Mouse (Mus musculus): Measurements from ENCODE around the gene Spats2. TPM values are rescaled to one million over a fixed set of nuclear protein-coding genes. Genes with fewer than 3 reads are reported as not detected.

Gene Spats2
- polyA plus RNA-seq, 1 experiment = 39.1 TPM

GRCm38 (mm10) chr15:99198761-99199160 is 73.0 kb downstream of the Spats2 start:
- Histone ChIP-seq H3K4me3 (no peak overlapping the region), H3K27me3 (ENCODE audit: control insufficient read depth, insufficient read depth, insufficient read length) (no peaks in the 10 kb centered on the region), H3K79me2 (ENCODE audit: control insufficient read depth, insufficient read depth) (no peaks in the 10 kb centered on the region), H3K4me2 (ENCODE audit: low read depth) (no peak overlapping the region), H3K36me3 (ENCODE audit: control insufficient read depth, insufficient read depth) (peaks cover 43% of the 10 kb centered on the region), H3ac (ENCODE audit: control insufficient read depth, insufficient read length) (no peak overlapping the region)
- TF ChIP-seq TCF3 (IDR thresholded peaks at IDR 0.05; ENCODE audit: insufficient read length, low read depth) (no peak), MYOD1 (IDR thresholded peaks at IDR 0.05; ENCODE audit: control insufficient read depth in 1 of 3, insufficient read length in 2 of 3, low read depth in 2 of 3) (no peak), TCF12 (IDR thresholded peaks at IDR 0.05; ENCODE audit: insufficient read depth, poor library complexity, severe bottlenecking) (no peak), SRF (IDR thresholded peaks at IDR 0.05; ENCODE audit: control insufficient read depth, insufficient read length, low read depth) (no peak), E2F4 (IDR thresholded peaks at IDR 0.05; ENCODE audit: insufficient read depth) (no peak), REST (IDR thresholded peaks at IDR 0.05; ENCODE audit: insufficient read depth, insufficient read length) (no peak), MAX (IDR thresholded peaks at IDR 0.05; ENCODE audit: low read depth) (no peak), CEBPB (IDR thresholded peaks at IDR 0.05; ENCODE audit: insufficient read depth, poor library complexity, severe bottlenecking) (no peak), POLR2AphosphoS2 (IDR thresholded peaks at IDR 0.05; ENCODE audit: insufficient read length, low read depth) (no peak), POLR2A (IDR thresholded peaks at IDR 0.05; ENCODE audit: insufficient read length, low read depth) (no peak), USF1 (IDR thresholded peaks at IDR 0.05; ENCODE audit: low read depth) (no peak), MYOG (IDR thresholded peaks at IDR 0.05; ENCODE audit: control insufficient read depth in 1 of 3, insufficient read depth in 1 of 3, insufficient read length in 2 of 3, low read depth in 2 of 3) (no peak)

- peaks cover 59% of the 10 kb centered on the region for H3K36me3 ChIP-seq (ENCODE audit: control insufficient read depth, insufficient read depth)
- H3K4me2 ChIP-seq (ENCODE audit: low read depth) = no peak overlapping the region
Measured at GRCm38 (mm10) chr15:99205959-99206358, 80.2 kb downstream of the Spats2 start.

GRCm38 (mm10) chr15:99213183-99213582 is 87.5 kb downstream of the Spats2 start:
- H3K36me3 ChIP-seq (ENCODE audit: control insufficient read depth, insufficient read depth) = peaks cover 47% of the 10 kb centered on the region

More at GRCm38 (mm10) chr15:99205959-99206358, 80.2 kb downstream of the Spats2 start:
- H3K4me3 ChIP-seq = no peak overlapping the region
- TF ChIP-seq REST (IDR thresholded peaks at IDR 0.05; ENCODE audit: insufficient read depth, insufficient read length) (no peak), USF1 (IDR thresholded peaks at IDR 0.05; ENCODE audit: low read depth) (no peak), SRF (IDR thresholded peaks at IDR 0.05; ENCODE audit: control insufficient read depth, insufficient read length, low read depth) (no peak), TCF12 (IDR thresholded peaks at IDR 0.05; ENCODE audit: insufficient read depth, poor library complexity, severe bottlenecking) (no peak)
- H3K79me2 ChIP-seq (ENCODE audit: control insufficient read depth, insufficient read depth) = no peaks in the 10 kb centered on the region
- H3K27me3 ChIP-seq (ENCODE audit: control insufficient read depth, insufficient read depth, insufficient read length) = no peaks in the 10 kb centered on the region
- no peak overlapping the region for H3ac ChIP-seq (ENCODE audit: control insufficient read depth, insufficient read length)

GRCm38 (mm10) chr15:99214941-99215340 is 89.2 kb downstream of the Spats2 start:
- TF ChIP-seq POLR2AphosphoS2 (IDR thresholded peaks at IDR 0.05; ENCODE audit: insufficient read length, low read depth) = peak; percentile 19
- no peak for TF ChIP-seq REST (IDR thresholded peaks at IDR 0.05; ENCODE audit: insufficient read depth, insufficient read length)
- Histone ChIP-seq H3K79me2 (ENCODE audit: control insufficient read depth, insufficient read depth) (no peaks in the 10 kb centered on the region), H3K36me3 (ENCODE audit: control insufficient read depth, insufficient read depth) (peaks cover 31% of the 10 kb centered on the region)

More at GRCm38 (mm10) chr15:99213183-99213582, 87.5 kb downstream of the Spats2 start:
- Histone ChIP-seq H3K4me2 (ENCODE audit: low read depth) (no peak overlapping the region), H3K27me3 (ENCODE audit: control insufficient read depth, insufficient read depth, insufficient read length) (no peaks in the 10 kb centered on the region), H3K79me2 (ENCODE audit: control insufficient read depth, insufficient read depth) (no peaks in the 10 kb centered on the region), H3K4me3 (no peak overlapping the region), H3ac (ENCODE audit: control insufficient read depth, insufficient read length) (no peak overlapping the region)
- TF ChIP-seq E2F4 (IDR thresholded peaks at IDR 0.05; ENCODE audit: insufficient read depth) (no peak), REST (IDR thresholded peaks at IDR 0.05; ENCODE audit: insufficient read depth, insufficient read length) (no peak), SRF (IDR thresholded peaks at IDR 0.05; ENCODE audit: control insufficient read depth, insufficient read length, low read depth) (no peak), USF1 (IDR thresholded peaks at IDR 0.05; ENCODE audit: low read depth) (no peak), MYOG (IDR thresholded peaks at IDR 0.05; ENCODE audit: control insufficient read depth in 1 of 3, insufficient read depth in 1 of 3, insufficient read length in 2 of 3, low read depth in 2 of 3) (peak in 1 of 3 experiments; percentile 70), CEBPB (IDR thresholded peaks at IDR 0.05; ENCODE audit: insufficient read depth, poor library complexity, severe bottlenecking) (no peak), POLR2AphosphoS2 (IDR thresholded peaks at IDR 0.05; ENCODE audit: insufficient read length, low read depth) (no peak), MAX (IDR thresholded peaks at IDR 0.05; ENCODE audit: low read depth) (no peak), TCF3 (IDR thresholded peaks at IDR 0.05; ENCODE audit: insufficient read length, low read depth) (no peak), POLR2A (IDR thresholded peaks at IDR 0.05; ENCODE audit: insufficient read length, low read depth) (no peak), MYOD1 (IDR thresholded peaks at IDR 0.05; ENCODE audit: control insufficient read depth in 1 of 3, insufficient read length in 2 of 3, low read depth in 2 of 3) (peak in 2 of 3 experiments; percentile 55 to 76), TCF12 (IDR thresholded peaks at IDR 0.05; ENCODE audit: insufficient read depth, poor library complexity, severe bottlenecking) (peak; percentile 14)

GRCm38 (mm10) chr15:99215741-99216463 is 90.2 kb downstream of the Spats2 start:
- TF ChIP-seq CEBPB (IDR thresholded peaks at IDR 0.05; ENCODE audit: insufficient read depth, poor library complexity, severe bottlenecking) (no peak), POLR2AphosphoS2 (IDR thresholded peaks at IDR 0.05; ENCODE audit: insufficient read length, low read depth) (no peak), MAX (IDR thresholded peaks at IDR 0.05; ENCODE audit: low read depth) (no peak), TCF3 (IDR thresholded peaks at IDR 0.05; ENCODE audit: insufficient read length, low read depth) (no peak), MYOG (IDR thresholded peaks at IDR 0.05; ENCODE audit: control insufficient read depth in 1 of 3, insufficient read depth in 1 of 3, insufficient read length in 2 of 3, low read depth in 2 of 3) (no peak), MYOD1 (IDR thresholded peaks at IDR 0.05; ENCODE audit: control insufficient read depth in 1 of 3, insufficient read length in 2 of 3, low read depth in 2 of 3) (no peak), POLR2A (IDR thresholded peaks at IDR 0.05; ENCODE audit: insufficient read length, low read depth) (no peak), TCF12 (IDR thresholded peaks at IDR 0.05; ENCODE audit: insufficient read depth, poor library complexity, severe bottlenecking) (no peak), E2F4 (IDR thresholded peaks at IDR 0.05; ENCODE audit: insufficient read depth) (no peak), SRF (IDR thresholded peaks at IDR 0.05; ENCODE audit: control insufficient read depth, insufficient read length, low read depth) (no peak), USF1 (IDR thresholded peaks at IDR 0.05; ENCODE audit: low read depth) (no peak), REST (IDR thresholded peaks at IDR 0.05; ENCODE audit: insufficient read depth, insufficient read length) (no peak)
- H3K4me2 ChIP-seq (ENCODE audit: low read depth) = no peak overlapping the region
- H3K79me2 ChIP-seq (ENCODE audit: control insufficient read depth, insufficient read depth) = no peaks in the 10 kb centered on the region
- peaks cover 22% of the 10 kb centered on the region for H3K36me3 ChIP-seq (ENCODE audit: control insufficient read depth, insufficient read depth)
- H3ac ChIP-seq (ENCODE audit: control insufficient read depth, insufficient read length) = no peak overlapping the region
- H3K27me3 ChIP-seq (ENCODE audit: control insufficient read depth, insufficient read depth, insufficient read length) = peaks cover 13% of the 10 kb centered on the region
- H3K4me3 ChIP-seq = no peak overlapping the region

More at GRCm38 (mm10) chr15:99214941-99215340, 89.2 kb downstream of the Spats2 start:
- H3K4me2 ChIP-seq (ENCODE audit: low read depth) = no peak overlapping the region
- H3K4me3 ChIP-seq = no peak overlapping the region
- peaks cover 6% of the 10 kb centered on the region for H3K27me3 ChIP-seq (ENCODE audit: control insufficient read depth, insufficient read depth, insufficient read length)
- no peak overlapping the region for H3ac ChIP-seq (ENCODE audit: control insufficient read depth, insufficient read length)
